Mouse (Mus musculus) liver, adult 2 months (tissue): ENCODE data around the gene H2al1h. TPM values are rescaled to one million over a fixed set of nuclear protein-coding genes. Genes with fewer than 3 reads are reported as not detected.
"Not testable (repeated sequence)": the region's sequence is repeated elsewhere in the genome, so short reads cannot be mapped to it uniquely, and the experiment has no call there.

Experiments
- DNase-seq: peaks from one replicate; pipeline ENCODE4 v3.0.0-alpha.2; 2011; ENCODE audit warnings: low read depth, low spot score; ENCODE audit errors: extremely low read depth
- H3K27ac ChIP-seq: fragments of 200-500 bp; replicated peaks from 2 replicates; pipeline ENCODE4 v1.5.1; 2012; ENCODE audit warnings: low read depth, mild to moderate bottlenecking, control low read depth, inconsistent platforms, low read length; ENCODE audit not compliant: insufficient read depth
- H3K27me3 ChIP-seq: fragments of 200-500 bp; 2 replicates; pipeline ENCODE4 v1.6.1; 2012; ENCODE audit warnings: mild to moderate bottlenecking, moderate library complexity, low read length, inconsistent platforms; ENCODE audit not compliant: control insufficient read depth, insufficient read depth
- H3K36me3 ChIP-seq: fragments of 200-500 bp; 2 replicates; pipeline ENCODE4 v1.6.1; 2012; ENCODE audit warnings: low read length, inconsistent platforms; ENCODE audit not compliant: control insufficient read depth, insufficient read depth
- H3K4me1 ChIP-seq: fragments of 200-500 bp; 2 replicates; pipeline ENCODE4 v1.6.1; 2011; ENCODE audit warnings: low read length; ENCODE audit not compliant: control insufficient read depth, insufficient read depth
- H3K4me3 ChIP-seq: fragments of 200-500 bp; 2 replicates; pipeline ENCODE4 v1.5.1; 2011; ENCODE audit warnings: low read depth, mild to moderate bottlenecking, control low read depth, low read length, moderate library complexity; ENCODE audit not compliant: insufficient read depth
- H3K79me2 ChIP-seq: fragments of 200-500 bp; 2 replicates; pipeline ENCODE4 v1.6.1; 2012; ENCODE audit warnings: inconsistent platforms, mild to moderate bottlenecking, low read length, moderate library complexity; ENCODE audit not compliant: control insufficient read depth, insufficient read depth
- H3K9ac ChIP-seq: fragments of 200-500 bp; 2 replicates; pipeline ENCODE4 v1.6.1; 2012; ENCODE audit warnings: low read depth, mild to moderate bottlenecking, control low read depth, inconsistent platforms, low read length
- CTCF ChIP-seq: fragments of 200-500 bp; IDR thresholded peaks from 2 replicates; pipeline ENCODE4 v1.5.1; 2011; ENCODE audit warnings: low read depth, low read length, control low read depth
- POLR2A ChIP-seq: fragments of 200-500 bp; IDR thresholded peaks from 2 replicates; pipeline ENCODE4 v1.6.1; 2011; ENCODE audit warnings: low read length, control low read depth; ENCODE audit not compliant: insufficient read depth; ENCODE audit errors: extremely low read depth
- WGBS: fragments of 180-500 bp; shearing (Covaris S2); methylation state at CpG from one replicate; pipeline ENCODE4 v1.1.7; 2018; 5-methylcytosine and 5-hydroxymethylcytosine counted together
- polyA plus RNA-seq: library from polyadenylated mRNA; depleted of rRNA; stranded (reverse); fragments of >200 nt; gene quantifications from 2 replicates; pipeline ENCODE4 v1.2.3, GENCODE M21; 2012
- total RNA-seq: library from RNA; depleted of rRNA; stranded (reverse); fragments of >200 nt; gene quantifications from 2 replicates; pipeline ENCODE4 v1.2.3, GENCODE M21; 2014

Gene H2al1h
- total and polyA plus RNA-seq, 2 experiments, result not detected

GRCm38 (mm10) chrX:11308524-11308923, 12.8 kb upstream of the H2al1h start, which contains the start of gene H2al1d:
Gene H2al1d (plus strand): TSS chrX:11308824.
- H3K4me3 ChIP-seq, H3K9ac ChIP-seq: not testable (repeated sequence)
- WGBS, result no CpG with 5 or more reads among the region's 6 CpGs

GRCm38 (mm10) chrX:11311634-11312033, 9.7 kb upstream of the H2al1h start, which contains the start of gene H2al1e:
Gene H2al1e (plus strand): TSS chrX:11311934.
- H3K36me3 ChIP-seq, H3K79me2 ChIP-seq, H3K27ac ChIP-seq, DNase-seq, H3K9ac ChIP-seq, H3K4me3 ChIP-seq, H3K4me1 ChIP-seq, H3K27me3 ChIP-seq: not testable (repeated sequence)
- no CpG with 5 or more reads among the region's 3 CpGs for WGBS

More at GRCm38 (mm10) chrX:11308524-11308923, 12.8 kb upstream of the H2al1h start, which contains the start of gene H2al1d:
- not testable (repeated sequence) for H3K4me1 ChIP-seq, H3K27me3 ChIP-seq, DNase-seq, H3K36me3 ChIP-seq, H3K79me2 ChIP-seq, H3K27ac ChIP-seq

GRCm38 (mm10) chrX:11314858-11315257, 6.4 kb upstream of the H2al1h start, which contains the start of gene H2al1f:
Gene H2al1f (plus strand): TSS chrX:11315158.
- H3K4me3 ChIP-seq, H3K27ac ChIP-seq, DNase-seq, H3K4me1 ChIP-seq, H3K27me3 ChIP-seq, H3K79me2 ChIP-seq, H3K9ac ChIP-seq, H3K36me3 ChIP-seq: not testable (repeated sequence)
- no CpG with 5 or more reads among the region's 6 CpGs for WGBS

GRCm38 (mm10) chrX:11317956-11318355, 3.3 kb upstream of the H2al1h start, which contains the start of gene H2al1g:
Gene H2al1g (plus strand): TSS chrX:11318256.
- not testable (repeated sequence) for H3K36me3 ChIP-seq, H3K27me3 ChIP-seq, H3K4me1 ChIP-seq, H3K27ac ChIP-seq, H3K9ac ChIP-seq, H3K79me2 ChIP-seq, DNase-seq, H3K4me3 ChIP-seq
- WGBS, result no CpG with 5 or more reads among the region's 3 CpGs

- H3K9ac ChIP-seq, H3K4me1 ChIP-seq, H3K27ac ChIP-seq, H3K36me3 ChIP-seq, H3K27me3 ChIP-seq, H3K4me3 ChIP-seq, H3K79me2 ChIP-seq, DNase-seq: not testable (repeated sequence)
- WGBS, result no CpG with 5 or more reads among the region's 5 CpGs
Measured at GRCm38 (mm10) chrX:11324359-11324758, 3.1 kb downstream of the H2al1h start, which contains the start of gene H2al1i. Gene H2al1i (plus strand): TSS chrX:11324659.

GRCm38 (mm10) chrX:11327522-11327921, 6.2 kb downstream of the H2al1h start, which contains the start of gene H2al1j:
Gene H2al1j (plus strand): TSS chrX:11327822.
- H3K9ac ChIP-seq, H3K79me2 ChIP-seq, DNase-seq, H3K4me1 ChIP-seq, H3K36me3 ChIP-seq, H3K4me3 ChIP-seq, H3K27me3 ChIP-seq, H3K27ac ChIP-seq: not testable (repeated sequence)
- WGBS, result 92% methylated on average over 2 of the region's 2 CpGs

GRCm38 (mm10) chrX:11345762-11346161, 24.5 kb downstream of the H2al1h start:
- WGBS, result 82% methylated on average over 9 of the region's 9 CpGs

More at GRCm38 (mm10) chrX:11345762-11346161, 24.5 kb downstream of the H2al1h start:
- Histone ChIP-seq H3K36me3 (no peaks in the 10 kb centered on the region), H3K27ac (no peak overlapping the region), H3K4me1 (no peaks in the 10 kb centered on the region), H3K4me3 (no peak overlapping the region), H3K79me2 (no peaks in the 10 kb centered on the region), H3K27me3 (no peaks in the 10 kb centered on the region), H3K9ac (no peak overlapping the region)
- TF ChIP-seq POLR2A (no peak), CTCF (no peak)
- no peak for DNase-seq
